Mouse (Mus musculus): ENCODE measurements around the gene Sh3bgrl2.

Gene Sh3bgrl2

DNA sequence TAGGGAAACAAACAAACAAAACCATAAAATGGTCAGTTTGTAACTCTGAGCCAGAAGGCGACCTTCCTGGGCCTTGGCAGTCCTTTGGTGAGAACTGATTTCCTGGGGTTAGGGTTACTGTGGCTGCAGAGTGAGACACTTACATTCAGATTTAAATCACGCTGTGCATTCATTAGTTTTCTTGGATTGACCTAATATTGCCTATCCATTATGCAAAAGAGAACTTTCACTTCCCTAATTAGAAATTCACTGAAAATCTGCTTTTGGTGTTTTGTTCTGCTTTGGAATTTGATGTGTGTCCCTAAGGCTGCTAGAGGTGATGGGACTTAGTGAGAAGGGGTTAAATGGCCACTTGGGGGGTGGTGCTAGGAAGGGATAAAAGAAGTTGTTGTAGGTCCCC lies 7.5 kb downstream of the Sh3bgrl2 start:
- POLR2A ChIA-PET, result interaction anchor here in 1 of 4 experiments (1.1 kb wide), 1 partner anchor 10 kb away, joined by 3 read pairs; no protein-coding TSS in a partner anchor
- CTCF ChIA-PET, result no interaction called here

GRCm38 (mm10) chr9:83556236-83556635 lies 8.1 kb downstream of the Sh3bgrl2 start:
- POLR2A ChIA-PET, result interaction anchor here in 2 of 4 experiments (1.1 to 3.1 kb wide), 3 partner anchors 9 to 12 kb away, joined by 3 to 13 read pairs (median 4); partner anchors contain the start of gene Sh3bgrl2 (in 1 of the 2)
- CTCF ChIA-PET, result no interaction called here

GRCm38 (mm10) chr9:83556780-83557771 lies 8.9 kb downstream of the Sh3bgrl2 start:
- CTCF ChIA-PET, result no interaction called here
- POLR2A ChIA-PET, result interaction anchor here in 2 of 4 experiments (0.6 to 3.1 kb wide), 5 partner anchors 9 to 1214 kb away, joined by 3 to 13 read pairs (median 4); partner anchors contain the start of gene Sh3bgrl2 (in 2 of the 2)

- CTCF ChIA-PET, result interaction anchor here in 1 of 4 experiments (0.7 kb wide), 1 partner anchor 45 kb away, joined by 6 read pairs; no protein-coding TSS in a partner anchor
- POLR2A ChIA-PET, result interaction anchor here in 3 of 4 experiments (0.9 to 1.6 kb wide), 3 partner anchors 8 to 13 kb away, joined by 3 read pairs; partner anchors contain the start of gene Sh3bgrl2 (in 2 of the 3)
These were observed 12.5 kb downstream of the Sh3bgrl2 start for GRCm38 (mm10) chr9:83560670-83561069.

GRCm38 (mm10) chr9:83562889-83563288 lies 14.8 kb downstream of the Sh3bgrl2 start:
- ChIA-PET CTCF (no interaction called here), POLR2A (interaction anchor here in 1 of 4 experiments (1.8 kb wide), 1 partner anchor 13 kb away, joined by 10 read pairs; no protein-coding TSS in a partner anchor)

- POLR2A ChIA-PET, result interaction anchor here in 3 of 4 experiments (0.7 to 2.1 kb wide), 6 partner anchors 13 to 127 kb away, joined by 3 to 10 read pairs (median 4); partner anchors contain the start of gene Sh3bgrl2 (in 2 of the 3)
- CTCF ChIA-PET, result no interaction called here
These were observed 15.9 kb downstream of the Sh3bgrl2 start for GRCm38 (mm10) chr9:83563808-83564549.

- ChIA-PET CTCF (no interaction called here), POLR2A (interaction anchor here in 3 of 4 experiments (0.6 to 2.1 kb wide), 6 partner anchors 9 to 17 kb away, joined by 3 to 10 read pairs (median 6); partner anchors contain the start of gene Sh3bgrl2 (in 1 of the 3))
These were observed 17.0 kb downstream of the Sh3bgrl2 start for GRCm38 (mm10) chr9:83564934-83565652.

- ChIA-PET POLR2A (interaction anchor here in 1 of 4 experiments (1.3 kb wide), 1 partner anchor 10 kb away, joined by 3 read pairs; no protein-coding TSS in a partner anchor), CTCF (no interaction called here)
These were observed 18.0 kb downstream of the Sh3bgrl2 start for GRCm38 (mm10) chr9:83566141-83566540.

DNA sequence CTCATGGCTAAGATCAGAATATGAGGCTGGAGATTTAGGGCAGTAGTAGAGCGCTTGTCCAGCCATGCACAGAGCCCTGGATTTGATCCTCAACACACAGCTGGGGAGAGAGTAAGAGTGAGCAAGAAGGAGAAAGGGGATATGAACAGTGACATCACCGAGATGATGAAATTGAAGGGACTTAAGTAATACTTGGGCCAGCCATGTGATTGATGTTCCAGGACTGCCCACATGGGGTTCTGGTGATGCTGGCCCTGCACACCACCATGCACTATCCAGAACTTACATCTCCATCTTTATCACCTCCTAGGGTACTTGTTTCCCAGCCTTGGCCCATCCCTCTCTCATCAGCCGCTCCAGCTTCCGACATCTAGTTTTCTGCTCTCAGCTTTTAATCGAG lies 20.0 kb downstream of the Sh3bgrl2 start:
- POLR2A ChIA-PET, result interaction anchor here in 3 of 4 experiments (1.0 to 2.4 kb wide), 7 partner anchors 11 to 266 kb away, joined by 3 to 7 read pairs (median 3); partner anchors contain the start of genes Sh3bgrl2 (in 1 of the 3) and Ttk (in 1 of the 3)
- CTCF ChIA-PET, result no interaction called here

GRCm38 (mm10) chr9:83568937-83569336 lies 20.8 kb downstream of the Sh3bgrl2 start:
- POLR2A ChIA-PET, result interaction anchor here in 3 of 4 experiments (1.0 to 2.4 kb wide), 5 partner anchors 12 to 265 kb away, joined by 3 to 7 read pairs (median 3); partner anchors contain the start of genes Sh3bgrl2 (in 1 of the 3) and Ttk (in 1 of the 3)
- CTCF ChIA-PET, result no interaction called here

- ChIA-PET POLR2A (interaction anchor here in 2 of 4 experiments (0.7 to 2.4 kb wide), 2 partner anchors 22 to 1756 kb away, joined by 3 to 7 read pairs; partner anchors contain the start of gene Sh3bgrl2 (in 1 of the 2)), CTCF (no interaction called here)
These were observed 21.8 kb downstream of the Sh3bgrl2 start for GRCm38 (mm10) chr9:83569898-83570297.

DNA sequence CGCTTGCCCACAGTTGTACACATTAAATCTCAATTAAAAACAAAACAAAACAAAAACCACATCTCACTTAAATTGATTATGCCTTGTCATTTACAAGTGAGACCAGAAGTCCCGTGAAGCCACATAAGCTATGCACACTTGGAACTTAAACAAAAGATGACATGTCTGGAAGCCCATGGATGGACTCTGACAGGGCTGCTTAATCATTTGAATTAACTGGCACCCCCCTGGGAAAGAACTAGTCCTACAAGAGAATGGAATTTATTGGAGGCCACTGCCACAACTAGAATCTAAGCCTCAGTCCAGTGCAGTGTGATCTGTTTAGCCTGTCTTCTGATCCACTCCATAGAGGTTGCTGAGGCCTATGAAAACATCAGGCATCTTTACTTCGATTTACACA lies 23.2 kb downstream of the Sh3bgrl2 start:
- ChIA-PET CTCF (no interaction called here), POLR2A (interaction anchor here in 2 of 4 experiments (1.0 to 1.2 kb wide), 2 partner anchors 22 to 23 kb away, joined by 3 to 4 read pairs; partner anchors contain the start of gene Sh3bgrl2 (in 1 of the 2))

- POLR2A ChIA-PET, result interaction anchor here in 1 of 4 experiments (1.0 to 1.2 kb wide), 2 partner anchors 22 to 25 kb away, joined by 3 read pairs; partner anchors contain the start of gene Sh3bgrl2
- CTCF ChIA-PET, result no interaction called here
These were observed 24.2 kb downstream of the Sh3bgrl2 start for GRCm38 (mm10) chr9:83572326-83572725.

DNA sequence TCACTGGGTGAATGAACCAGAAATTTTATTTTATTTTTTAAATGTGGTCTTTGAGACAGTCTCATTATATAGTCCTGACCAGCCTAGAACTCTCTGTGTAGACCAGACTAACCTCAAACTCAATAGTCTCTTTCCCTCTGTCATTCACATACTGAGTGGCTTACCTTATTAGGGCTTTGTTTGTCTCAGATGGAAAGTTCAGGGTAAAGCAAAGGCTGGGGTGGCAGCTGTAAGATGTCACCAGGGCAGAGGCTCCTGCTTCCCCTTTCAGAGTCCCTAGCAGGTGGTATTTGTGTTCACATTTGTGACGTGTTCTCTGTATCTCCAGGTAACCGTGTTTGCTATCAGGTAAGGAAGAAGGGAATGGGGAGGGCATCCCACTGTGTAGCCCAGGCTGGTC lies 24.7 kb downstream of the Sh3bgrl2 start:
- ChIA-PET CTCF (interaction anchor here in 1 of 4 experiments (0.7 kb wide), 1 partner anchor 274 kb away, joined by 3 read pairs; no protein-coding TSS in a partner anchor), POLR2A (interaction anchor here in 1 of 4 experiments (0.7 kb wide), 1 partner anchor 125 kb away, joined by 3 read pairs; no protein-coding TSS in a partner anchor)

DNA sequence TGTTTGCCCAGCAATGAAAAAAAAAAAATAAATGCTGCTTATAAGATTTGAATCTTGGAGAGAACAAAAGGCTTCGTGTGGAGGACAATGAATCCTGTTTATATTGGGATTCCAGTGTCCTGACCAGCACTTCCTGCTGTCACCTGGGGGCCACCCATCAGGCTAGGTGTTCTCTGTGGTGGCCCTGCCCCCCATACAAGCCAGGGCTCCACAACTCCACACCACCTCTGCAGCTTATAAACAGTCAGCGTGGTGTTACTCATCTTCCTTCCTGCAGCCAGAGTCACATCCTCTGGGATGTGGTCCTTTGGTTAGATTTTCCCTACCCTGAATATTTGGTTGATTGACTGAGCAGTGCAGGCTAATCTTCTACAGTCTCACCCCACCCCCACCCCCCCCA lies 25.5 kb downstream of the Sh3bgrl2 start:
- ChIA-PET POLR2A (interaction anchor here in 1 of 4 experiments (0.7 kb wide), 1 partner anchor 124 kb away, joined by 3 read pairs; no protein-coding TSS in a partner anchor), CTCF (interaction anchor here in 1 of 4 experiments (0.7 kb wide), 1 partner anchor 275 kb away, joined by 3 read pairs; no protein-coding TSS in a partner anchor)

- ChIA-PET POLR2A (no interaction called here), CTCF (no interaction called here)
These were observed 27.3 kb downstream of the Sh3bgrl2 start for GRCm38 (mm10) chr9:83575403-83575802.

DNA sequence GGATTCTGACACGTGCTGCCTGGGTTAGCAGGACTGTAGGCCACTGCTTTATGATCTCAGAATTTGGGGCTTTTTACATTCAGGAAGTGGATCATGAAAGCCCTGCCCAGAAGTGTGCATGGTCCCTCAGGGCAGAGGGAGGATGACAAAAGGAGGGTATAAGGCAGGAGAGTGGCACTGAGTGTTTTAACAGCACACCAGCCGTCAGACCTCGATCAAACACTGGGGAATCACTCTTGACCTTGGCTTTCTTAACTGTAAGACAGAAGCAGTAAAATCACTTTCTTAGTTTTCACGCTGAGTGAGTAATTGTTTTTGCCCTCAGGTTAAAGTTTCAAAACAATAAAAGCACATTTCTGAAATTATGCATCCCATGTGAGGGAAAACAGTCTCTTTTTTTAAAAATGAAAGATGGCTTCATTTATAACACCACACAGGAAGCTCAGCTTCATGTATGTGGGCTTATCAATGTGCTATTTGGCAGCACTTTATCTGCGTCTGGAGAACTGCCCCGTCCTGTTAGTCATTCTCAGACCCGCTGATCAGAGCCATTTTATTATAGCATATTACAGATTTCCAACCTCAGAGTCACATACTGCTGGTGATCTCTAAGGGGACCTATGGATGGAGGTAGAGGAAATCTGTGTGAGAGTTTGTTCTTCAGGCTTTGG lies 28.0 kb downstream of the Sh3bgrl2 start:
- POLR2A ChIA-PET, result no interaction called here
- CTCF ChIA-PET, result interaction anchor here in 1 of 4 experiments (0.5 kb wide), 1 partner anchor 192 kb away, joined by 3 read pairs; no protein-coding TSS in a partner anchor

Measured in embryonic stem cell, embryonic (primary cell).